Mouse (Mus musculus) bone marrow macrophage, adult 2 months (primary cell): ENCODE measurements at regions not wholly inside any gene's neighbourhood (a gene's known extent, or its start where the extent isn't known, plus 50 kb on each side); places are given as distances from the start of the nearest gene placed in this dataset.

Experiments used
- CTCF ChIP-seq: IDR thresholded peaks from 2 replicates; pipeline ENCODE4 v1.5.1; 2012; ENCODE audit warnings: low read depth, mild to moderate bottlenecking, low read length, moderate library complexity
- POLR2A ChIP-seq: IDR thresholded peaks from 2 replicates; pipeline ENCODE4 v1.6.1; 2012; ENCODE audit warnings: mild to moderate bottlenecking, low read depth, low read length, borderline replicate concordance

DNA sequence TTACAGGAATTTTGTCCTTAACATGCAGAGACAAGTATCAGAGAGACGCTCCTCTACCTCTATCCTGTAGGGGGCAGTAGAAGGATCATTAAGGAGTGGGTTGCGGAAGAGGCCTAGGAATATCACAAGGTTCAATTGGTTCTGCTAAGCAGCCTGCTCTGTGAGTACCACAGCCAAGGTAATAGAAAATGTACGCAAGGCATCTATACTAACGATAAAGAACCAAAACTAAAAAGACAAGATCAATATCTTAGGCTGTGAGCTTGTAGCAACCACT lies 469.1 kb downstream of the Plcl1 start:
- TF ChIP-seq CTCF (no peak), POLR2A (no peak)
